Mouse (Mus musculus): ENCODE results near the gene Pacsin1.
"Not testable (repeated sequence)": the region's sequence is repeated elsewhere in the genome, so short reads cannot be mapped to it uniquely, and the experiment has no call there.

Gene Pacsin1

DNA sequence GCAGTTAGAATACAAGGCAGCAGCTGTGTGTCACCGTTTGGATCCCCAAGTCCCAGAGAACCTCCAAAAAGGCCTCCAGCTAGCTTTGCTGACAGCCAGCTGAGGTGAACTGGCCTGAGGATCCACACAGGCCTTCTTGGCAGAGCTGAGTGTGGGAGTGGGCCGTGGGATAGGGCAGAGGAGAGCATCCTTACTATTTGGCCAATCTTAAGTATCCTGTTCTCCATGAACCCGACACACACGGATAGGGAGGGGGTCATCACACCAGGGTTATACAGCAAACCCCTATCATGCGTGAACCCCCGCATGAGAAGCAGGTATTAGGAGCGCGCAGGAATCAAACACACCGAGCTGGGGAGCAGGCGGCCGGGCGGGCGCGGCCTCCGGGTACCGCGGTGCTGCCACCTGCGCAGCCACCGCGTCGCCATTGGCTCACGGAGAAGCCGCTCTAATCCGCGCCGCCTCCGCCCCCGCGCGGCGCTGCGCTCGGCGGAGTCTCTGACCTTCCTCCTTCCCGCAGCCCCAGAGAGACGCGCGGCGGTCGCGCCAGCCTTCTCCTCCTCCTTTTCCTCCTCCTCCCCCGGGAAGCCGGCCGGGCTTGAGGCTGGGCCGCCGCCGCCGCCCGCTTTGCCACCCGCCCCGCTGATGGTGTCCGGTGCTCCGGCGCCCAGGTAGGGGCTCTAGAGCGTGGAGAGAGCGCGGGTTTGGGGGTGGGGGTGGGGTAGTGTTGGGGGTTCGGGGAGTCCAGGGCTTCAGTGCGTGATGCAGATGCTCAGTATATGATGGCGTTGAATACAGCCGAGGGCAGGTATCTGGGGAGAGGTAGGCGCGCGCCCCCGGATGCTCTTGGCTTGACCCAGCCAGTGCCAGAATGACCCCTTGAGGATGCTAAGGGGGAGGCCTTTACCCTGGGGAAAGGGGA is at the start of gene Pacsin1:
Gene Pacsin1, plus strand, starts transcription at position 421 of the 922 bp plus-strand sequence.
- DNase-seq (ENCODE audit: low spot score in 2 of 2): peak; percentile 47 to 72

DNA sequence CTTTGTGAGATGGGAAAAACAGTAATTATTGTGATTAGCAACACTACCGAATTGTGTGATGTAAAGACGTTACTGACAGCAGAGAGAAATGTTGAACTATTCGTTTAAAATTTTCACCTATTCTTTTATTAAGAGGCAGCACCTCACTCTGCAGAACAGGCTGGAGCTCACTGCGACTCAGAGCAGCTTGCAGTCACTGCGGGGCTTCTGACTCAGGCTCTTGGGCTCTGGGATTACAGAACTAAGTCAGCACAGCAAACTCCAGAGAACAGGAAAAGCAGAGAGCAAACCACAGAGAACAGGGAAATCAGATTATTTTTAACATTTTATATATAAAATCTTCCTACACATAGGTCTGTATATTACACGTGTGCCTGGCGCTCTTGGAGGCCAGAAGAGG is 45.7 kb upstream of the Pacsin1 start:
- no peak for DNase-seq (ENCODE audit: low spot score in 2 of 2)

DNA sequence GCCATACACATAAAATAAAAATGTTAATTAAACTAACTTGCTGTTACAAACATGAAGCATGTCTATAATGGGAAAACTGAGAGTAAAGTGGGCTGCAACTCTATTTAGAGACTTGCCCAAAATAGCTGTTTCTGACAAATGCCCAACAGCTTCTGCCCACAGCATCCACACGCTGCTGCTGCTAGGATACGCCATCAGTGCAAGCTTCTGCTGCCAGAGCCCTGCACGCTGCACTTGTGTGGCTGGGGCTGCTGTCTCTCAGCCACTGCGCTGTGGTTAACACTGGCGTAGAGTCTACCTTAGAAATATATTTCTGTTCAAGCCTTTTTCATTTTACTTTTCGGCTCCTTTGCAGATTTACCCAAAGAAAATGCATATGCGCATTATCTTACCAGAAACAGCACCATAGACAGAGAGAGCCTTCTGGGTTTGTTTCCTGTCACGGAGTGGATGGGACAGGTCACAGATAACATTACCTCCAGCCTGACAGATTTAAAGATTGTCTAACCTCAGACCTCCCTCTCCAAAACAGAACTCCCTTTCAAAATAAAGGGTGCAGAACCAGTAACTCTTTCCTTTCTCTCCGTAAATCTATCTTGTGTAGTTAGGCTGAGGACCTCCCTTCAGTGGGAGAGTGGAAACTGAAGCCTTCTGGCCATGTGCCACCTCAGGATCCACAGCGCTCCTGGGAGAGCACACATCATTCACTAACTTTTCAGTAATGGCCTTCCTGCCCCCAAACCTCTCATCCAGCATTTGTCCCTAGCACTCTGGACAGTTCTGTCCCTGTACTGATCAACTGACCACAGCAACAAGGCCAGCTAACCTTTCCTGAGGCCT is 44.4 kb upstream of the Pacsin1 start:
- no peak for DNase-seq (ENCODE audit: low spot score in 2 of 2)

GRCm38 (mm10) chr17:27611519-27611884 is 43.8 kb upstream of the Pacsin1 start:
- no peak for DNase-seq (ENCODE audit: low spot score in 2 of 2)

DNA sequence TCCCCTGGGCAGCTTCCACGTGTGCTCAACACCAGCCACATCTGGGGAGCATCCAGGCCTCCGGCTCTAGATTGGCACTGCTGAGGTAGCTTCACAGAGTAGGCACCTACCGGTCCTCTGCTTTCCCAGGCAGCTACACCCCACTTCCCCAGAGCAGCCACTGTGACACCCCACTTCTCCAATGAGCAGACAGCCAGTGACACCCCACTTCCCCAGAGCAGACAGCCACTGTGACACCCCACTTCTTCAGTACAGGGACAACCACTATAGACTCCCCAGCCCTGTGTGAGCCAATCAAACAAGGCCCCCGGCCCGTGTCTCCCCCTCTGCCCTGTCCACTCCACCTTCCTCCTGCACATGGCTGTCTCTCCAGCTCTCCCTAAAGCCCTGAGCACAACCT is 43.3 kb upstream of the Pacsin1 start:
- no peak for DNase-seq (ENCODE audit: low spot score in 2 of 2)

DNA sequence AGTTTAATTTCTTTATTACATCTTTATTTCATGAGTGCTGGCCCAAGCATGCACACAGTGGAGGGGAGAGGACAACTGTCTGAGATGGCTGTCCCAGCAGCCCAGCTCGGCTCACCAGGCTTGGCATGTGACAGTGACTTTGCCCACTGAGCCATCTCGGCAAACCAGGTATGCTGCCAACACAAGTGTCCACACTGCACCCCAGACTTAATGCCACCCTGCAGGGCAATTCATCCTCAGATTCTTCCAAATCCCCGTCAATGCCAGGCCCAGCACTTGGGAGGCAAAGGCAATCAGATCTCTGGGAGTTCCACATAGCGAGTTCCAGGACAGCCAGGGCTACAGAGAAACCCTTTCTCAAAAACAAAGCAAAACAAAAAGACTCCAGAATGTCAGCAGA is 42.3 kb upstream of the Pacsin1 start:
- no peak for DNase-seq (ENCODE audit: low spot score in 2 of 2)

DNA sequence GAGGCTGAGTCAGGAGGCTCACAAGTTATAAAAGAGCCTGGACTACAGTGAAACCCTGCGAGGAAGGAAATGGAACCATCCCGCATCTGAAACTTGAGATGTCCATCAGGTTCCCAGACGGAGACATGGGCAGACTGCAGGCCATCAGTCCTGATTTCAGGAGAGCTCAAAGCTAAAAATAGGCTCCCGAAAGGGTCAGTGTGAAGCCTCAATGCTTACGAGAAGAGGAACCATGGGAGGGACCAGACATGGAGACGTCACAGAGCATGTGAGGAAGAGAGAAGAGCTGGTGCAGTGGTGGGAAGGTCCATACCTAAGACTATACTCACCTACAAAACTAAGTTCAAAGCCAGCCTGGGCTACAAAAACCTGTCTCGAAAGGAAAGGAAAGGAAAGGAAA is 39.9 kb upstream of the Pacsin1 start:
- DNase-seq (ENCODE audit: low spot score in 2 of 2): no peak

DNA sequence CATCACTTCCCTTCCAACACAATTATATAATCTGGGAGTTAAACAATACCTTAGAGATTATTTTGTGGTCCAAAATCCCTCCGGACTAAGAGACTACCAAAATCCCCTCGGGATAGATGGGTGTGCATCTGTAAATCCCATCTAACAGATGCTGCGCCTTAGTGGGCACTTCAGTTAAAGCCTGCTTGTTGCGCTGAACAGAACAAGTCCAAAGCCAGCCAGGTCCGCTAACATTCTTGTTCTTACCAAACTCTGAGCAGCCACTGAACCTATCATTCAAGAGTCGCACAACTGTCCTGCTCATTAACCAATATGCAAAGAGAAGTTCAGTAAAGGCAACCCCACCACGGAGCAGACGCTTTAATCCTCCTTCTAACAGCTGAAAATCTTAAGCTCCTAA is 34.1 kb upstream of the Pacsin1 start:
- no peak for DNase-seq (ENCODE audit: low spot score in 2 of 2)

DNA sequence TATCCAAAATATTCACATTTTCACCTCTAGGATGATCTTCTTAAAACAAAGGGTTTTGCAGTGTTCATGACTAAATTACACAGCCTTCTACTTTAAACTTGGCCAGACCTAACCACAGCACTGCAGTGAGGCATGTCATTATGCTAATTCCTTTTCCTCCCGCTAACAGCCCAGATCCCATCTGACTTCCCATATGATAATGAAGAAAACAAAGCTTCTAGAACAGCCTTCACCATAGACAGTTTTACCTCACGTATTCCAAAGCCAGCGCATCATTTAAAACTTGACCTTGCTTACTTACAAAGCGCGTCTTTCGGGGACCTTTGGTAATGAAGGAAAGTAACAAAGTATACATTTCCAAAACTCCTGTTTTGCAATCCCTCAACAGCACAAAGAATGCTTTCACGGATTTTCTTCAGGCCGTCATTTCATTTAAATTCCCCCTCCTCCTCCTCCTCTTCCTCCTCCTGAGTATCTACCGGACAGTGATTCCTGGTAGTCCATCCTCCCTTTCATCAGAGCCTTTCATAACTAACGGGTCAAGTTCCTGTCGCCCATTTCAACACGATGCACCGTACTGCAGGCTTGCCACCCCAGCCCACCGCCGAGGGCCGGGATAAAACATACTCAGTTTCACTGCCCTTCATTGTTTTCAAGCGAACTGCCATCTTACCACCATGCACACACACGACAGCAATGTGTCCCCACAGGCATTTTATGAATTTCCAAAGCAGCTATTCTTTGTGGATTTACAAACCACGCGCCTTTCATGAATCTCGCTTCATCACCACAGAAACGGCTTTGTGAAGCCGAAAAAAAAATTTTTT is 33.4 kb upstream of the Pacsin1 start:
- no peak for DNase-seq (ENCODE audit: low spot score in 2 of 2)

DNA sequence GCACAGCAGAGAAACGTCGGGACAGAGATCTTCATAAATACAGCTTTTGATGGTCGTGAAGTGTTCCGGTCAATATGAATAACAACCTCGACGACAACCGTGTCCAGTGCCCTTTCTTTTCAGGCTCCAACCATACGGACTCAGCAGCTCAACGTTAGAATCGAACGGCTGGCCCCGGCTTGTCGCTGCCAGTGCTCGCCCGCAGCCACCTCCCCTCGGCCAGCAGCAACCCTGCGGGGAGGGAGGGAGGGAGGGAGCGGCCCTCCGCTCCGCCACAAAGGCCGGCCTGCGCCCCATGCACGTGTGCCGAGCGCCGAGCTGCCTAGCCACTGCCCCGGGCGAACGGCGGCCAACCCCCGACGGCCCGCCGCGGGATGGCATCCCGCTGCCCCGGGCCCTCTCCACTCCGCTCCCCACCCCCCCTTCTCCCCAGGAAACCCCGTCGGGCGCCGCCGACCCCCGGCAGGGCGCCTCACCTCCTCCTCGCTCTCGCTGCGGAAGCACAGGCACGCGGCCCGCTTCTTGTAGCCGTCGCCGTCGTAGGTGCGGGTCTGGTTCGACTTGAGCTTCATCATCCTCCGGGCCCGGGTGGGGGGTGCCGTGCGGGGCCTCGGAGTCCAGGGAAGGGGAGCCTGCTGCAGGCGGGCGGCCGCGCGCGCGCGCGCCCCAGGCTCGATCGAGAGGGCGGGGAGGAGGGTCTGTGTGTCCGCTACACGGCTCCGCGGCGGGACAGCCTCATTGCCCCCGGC is 32.5 kb upstream of the Pacsin1 start:
- DNase-seq (ENCODE audit: low spot score in 2 of 2): peak; percentile 46 to 56

DNA sequence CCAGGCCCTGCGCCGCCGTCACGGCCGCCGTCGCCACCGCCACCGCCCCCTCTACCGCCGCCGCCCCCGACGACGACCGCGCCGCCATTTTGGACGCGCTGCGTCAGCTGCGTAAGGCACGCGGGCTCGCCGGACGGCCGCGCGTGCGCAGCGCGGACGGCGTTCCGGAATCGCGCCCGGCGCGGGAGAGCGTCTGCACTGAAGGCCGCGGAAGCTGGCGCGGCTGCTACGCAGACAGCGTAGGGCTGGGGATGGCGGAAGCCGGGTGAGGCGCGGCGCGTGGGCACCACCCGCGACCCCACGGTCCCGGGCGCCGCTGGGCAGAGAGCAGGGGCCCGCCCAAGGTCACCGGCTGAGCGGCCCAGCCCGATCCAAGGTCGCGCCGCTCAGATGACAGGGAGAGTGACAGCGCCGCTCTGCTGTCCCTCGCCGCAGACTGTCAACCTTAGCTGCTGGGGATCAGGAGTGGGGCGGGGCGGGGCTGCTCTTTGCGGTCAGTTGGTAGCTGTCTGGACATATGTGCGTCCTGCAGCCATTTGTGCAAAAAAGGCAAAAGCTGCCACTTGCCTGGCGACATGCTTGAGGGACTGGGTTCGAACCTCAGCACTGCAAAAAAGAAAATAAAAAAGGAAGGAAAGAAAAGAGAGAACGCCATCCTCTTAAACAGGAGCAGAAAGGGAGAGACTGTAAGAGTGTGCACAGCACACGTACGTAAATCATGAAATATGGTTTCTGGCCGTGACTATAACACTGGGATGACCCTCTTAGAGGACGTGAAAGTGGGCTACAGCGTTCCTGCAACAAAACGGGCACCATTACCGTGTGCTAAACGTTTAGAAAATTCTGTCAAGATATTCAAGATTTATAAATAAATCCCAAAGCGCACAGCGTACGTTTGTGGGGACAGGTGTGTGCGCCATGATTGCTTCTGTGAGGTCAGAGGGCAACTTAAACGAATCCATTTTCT is 31.7 kb upstream of the Pacsin1 start, which contains the start of gene Nudt3:
Gene Nudt3, minus strand, starts transcription at position 136 of the 967 bp plus-strand sequence.
- peak; percentile 73 to 93 for DNase-seq (ENCODE audit: low spot score in 2 of 2)

GRCm38 (mm10) chr17:27625455-27626251 is 29.7 kb upstream of the Pacsin1 start:
- no peak for DNase-seq (ENCODE audit: low spot score in 2 of 2)

DNA sequence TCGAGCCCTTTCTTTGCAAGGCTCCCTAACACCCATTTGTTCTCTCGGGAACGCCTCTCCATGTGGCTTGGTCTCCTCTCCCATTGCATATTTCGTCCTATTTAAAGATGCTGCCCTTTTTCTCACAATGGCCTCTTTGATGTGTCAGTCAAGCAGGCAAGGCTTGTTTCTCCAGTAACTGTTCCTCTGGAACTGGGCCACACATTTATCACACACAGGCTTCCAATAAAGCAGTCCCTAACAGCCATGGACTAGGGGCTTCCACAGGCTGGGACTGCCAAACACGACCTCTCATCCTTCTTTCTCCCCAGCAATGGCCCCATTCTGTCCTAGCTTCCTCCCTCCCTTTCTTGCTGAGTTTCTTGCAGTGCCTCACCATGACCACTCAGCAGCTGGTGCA is 28.6 kb upstream of the Pacsin1 start:
- DNase-seq (ENCODE audit: low spot score in 2 of 2): no peak

GRCm38 (mm10) chr17:27627451-27627850 is 27.9 kb upstream of the Pacsin1 start:
- no peak for DNase-seq (ENCODE audit: low spot score in 2 of 2)

DNA sequence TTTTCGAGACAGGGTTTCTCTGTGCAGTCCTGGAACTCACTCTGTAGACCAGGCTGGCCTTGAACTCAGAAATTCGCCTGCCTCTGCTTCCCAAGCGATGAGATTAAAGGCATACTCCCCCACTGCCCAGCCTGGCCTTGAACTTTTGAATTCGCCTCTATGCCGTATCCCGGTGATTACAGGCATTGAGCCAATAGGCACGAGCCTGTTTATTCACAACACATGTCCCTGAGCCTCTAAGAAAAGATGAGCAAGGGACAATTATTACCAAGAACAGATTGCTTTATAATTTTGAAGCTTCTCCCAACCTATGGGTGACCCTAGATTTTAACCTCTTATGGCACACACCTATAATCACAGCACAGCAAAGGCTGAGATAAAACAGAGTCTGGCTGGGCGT is 26.9 kb upstream of the Pacsin1 start:
- DNase-seq (ENCODE audit: low spot score in 2 of 2): no peak

DNA sequence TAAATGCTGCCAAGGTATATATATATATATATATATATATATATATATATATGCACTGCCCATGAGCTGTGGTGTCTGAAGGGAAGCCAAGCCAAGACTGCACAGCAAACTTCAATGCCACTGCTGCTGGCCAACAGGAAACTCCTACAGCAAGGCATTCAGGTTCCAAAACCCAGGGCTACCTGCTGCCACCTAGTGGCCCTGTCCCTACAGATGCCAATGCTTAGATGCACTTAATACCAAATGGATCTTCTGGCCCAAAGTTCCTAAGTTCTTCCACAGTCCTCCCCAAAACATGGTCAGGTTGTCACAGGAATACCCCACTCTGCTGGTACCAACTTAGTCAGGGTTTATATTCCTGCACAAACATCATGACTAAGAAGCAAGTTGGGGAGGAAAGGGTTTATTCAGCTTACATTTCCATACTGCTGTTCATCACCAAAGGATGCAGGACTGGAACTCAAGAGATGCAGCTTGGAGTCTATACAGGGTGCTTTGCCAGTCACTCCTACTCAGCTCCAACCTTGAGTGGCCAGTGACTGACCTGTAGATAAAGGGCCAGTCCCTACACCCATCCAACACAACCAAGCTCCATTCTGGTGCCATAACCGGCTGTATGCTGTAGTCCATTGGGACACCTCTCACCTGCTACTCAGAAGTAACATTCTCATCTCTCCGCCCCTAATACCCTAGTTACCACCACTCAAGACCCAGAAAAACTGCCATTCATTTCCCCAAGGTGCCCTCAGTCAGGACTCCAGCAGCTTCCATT is 25.9 kb upstream of the Pacsin1 start:
- peak; percentile 65 to 87 for DNase-seq (ENCODE audit: low spot score in 2 of 2)

DNA sequence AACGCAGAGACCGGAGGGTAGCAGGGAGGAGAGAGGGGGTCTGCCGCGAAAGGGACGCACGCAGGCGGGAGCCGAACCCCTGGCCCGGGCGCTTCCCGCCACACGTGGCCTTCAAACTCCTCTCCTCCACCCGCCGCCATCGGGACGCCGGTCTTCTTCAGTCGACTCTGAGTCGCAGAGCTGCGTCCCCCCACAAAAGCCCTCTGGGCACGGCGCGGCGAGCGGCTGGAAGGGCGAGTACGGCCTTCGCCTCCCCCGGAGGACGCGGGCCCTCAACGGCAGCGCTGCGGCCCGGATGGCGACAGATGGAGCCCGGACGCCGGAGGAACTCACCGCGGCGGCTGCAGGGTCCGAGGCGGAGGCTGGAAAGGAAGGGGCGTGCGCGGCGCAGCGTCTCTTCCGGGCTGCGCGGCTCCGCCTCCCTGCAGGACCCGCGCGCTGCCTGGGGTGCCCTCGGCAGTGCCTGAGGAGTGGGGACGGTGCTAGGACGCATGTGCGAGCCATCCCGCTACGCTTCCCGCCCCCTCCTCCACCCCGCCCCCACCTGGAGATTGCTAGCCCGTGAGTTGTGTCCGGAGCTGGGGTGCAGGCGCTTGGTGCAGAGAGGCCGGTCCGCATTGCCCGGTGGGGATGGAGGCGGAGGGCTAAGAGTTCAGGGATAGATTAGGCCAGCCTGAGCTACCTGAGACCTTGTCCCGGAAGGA is 20.3 kb upstream of the Pacsin1 start, which contains the start of gene RPS10-NUDT3:
Gene RPS10-NUDT3, minus strand, starts transcription at position 352 of the 704 bp plus-strand sequence.
- DNase-seq (ENCODE audit: low spot score in 2 of 2): peak; percentile 64 to 88

DNA sequence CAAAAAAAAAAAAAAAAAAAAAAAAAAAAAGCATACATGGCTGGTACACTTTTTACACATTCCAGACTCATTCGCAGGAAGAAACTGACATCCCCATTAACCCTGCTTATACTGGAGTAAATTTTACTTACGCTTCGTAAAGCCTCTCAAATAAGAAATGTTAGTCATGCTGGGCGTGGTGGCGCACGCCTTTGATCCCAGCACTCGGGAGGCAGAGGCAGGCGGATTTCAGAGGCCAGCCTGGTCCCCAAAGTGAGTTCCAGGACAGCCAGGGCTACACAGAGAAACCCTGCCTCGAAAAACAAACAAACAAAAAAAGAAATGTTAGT is 19.8 kb upstream of the Pacsin1 start:
- DNase-seq (ENCODE audit: low spot score in 2 of 2): not testable (repeated sequence)
